Comparison of ENCODE assay signal across 34 mouse cellular contexts in genomic region chr11:22995461-22995860, GRCm38 (mm10).
"Had no signal": no experiment of that assay in that cellular context is flagged by ENCODE, and none has a peak within 500 bp of the region (broad histone marks: within the 10 kb centered on the region; RNA-seq: fewer than 3 reads in every experiment).

No protein-coding gene starts in this region.

- H3K4me3 ChIP-seq: heart, embryonic 10.5 days; heart, embryonic 12.5 days; heart, embryonic 13.5 days; heart, embryonic 15.5 days; hindbrain, embryonic 10.5 days; hindbrain, embryonic 12.5 days; hindbrain, embryonic 13.5 days; hindbrain, embryonic 15.5 days; intestine, embryonic 15.5 days; kidney, embryonic 15.5 days; layer of hippocampus, adult 2 months had no signal

- H3K4me2 ChIP-seq: heart, embryonic 12.5 days; heart, embryonic 13.5 days; heart, embryonic 15.5 days; hindbrain, embryonic 12.5 days; hindbrain, embryonic 13.5 days; hindbrain, embryonic 14.5 days; hindbrain, embryonic 15.5 days; intestine, embryonic 15.5 days; kidney, embryonic 15.5 days had no signal

- H3K9me3 ChIP-seq: heart, embryonic 10.5 days; heart, embryonic 12.5 days; heart, embryonic 13.5 days; heart, embryonic 15.5 days; hindbrain, embryonic 10.5 days; hindbrain, embryonic 12.5 days; hindbrain, embryonic 13.5 days; hindbrain, embryonic 15.5 days; intestine, embryonic 15.5 days; kidney, embryonic 15.5 days had no signal

- DNase-seq: heart, postnatal 10 days; heart, postnatal 14 days; heart, postnatal 36 days; heart, postnatal 4 days; kidney, adult 11 months; kidney, adult 18-20 months; kidney, adult 2 months; kidney, adult 8-10 months; kidney, adult 9 months; kidney, postnatal 10 days; kidney, postnatal 14 days; kidney, postnatal 25 days; kidney, postnatal 36 days; kidney, postnatal 4 days; layer of hippocampus, adult 9-11 months; layer of hippocampus, postnatal 36 days had no signal

- H3K27ac ChIP-seq: heart, embryonic 10.5 days; heart, embryonic 13.5 days; heart, embryonic 15.5 days; hindbrain, embryonic 10.5 days; hindbrain, embryonic 12.5 days; hindbrain, embryonic 13.5 days; hindbrain, embryonic 14.5 days; hindbrain, embryonic 15.5 days; hindbrain, postnatal 0 days; intestine, embryonic 15.5 days; kidney, embryonic 15.5 days; kidney, postnatal 0 days; layer of hippocampus, adult 2 months had no signal

- H3K27me3 ChIP-seq: heart, embryonic 12.5 days; heart, embryonic 13.5 days; heart, embryonic 15.5 days; hindbrain, embryonic 12.5 days; hindbrain, embryonic 13.5 days; hindbrain, embryonic 15.5 days; intestine, embryonic 15.5 days; kidney, embryonic 15.5 days had no signal

- H3K9ac ChIP-seq: heart, embryonic 12.5 days; heart, embryonic 13.5 days; heart, embryonic 15.5 days; hindbrain, embryonic 12.5 days; hindbrain, embryonic 13.5 days; hindbrain, embryonic 14.5 days; hindbrain, embryonic 15.5 days; intestine, embryonic 15.5 days; kidney, embryonic 15.5 days had no signal

- ATAC-seq: hindbrain, embryonic 16.5 days; hindbrain, postnatal 0 days; inflammation-experienced regulatory T-cells, adult 6 months; intestine, embryonic 15.5 days; intestine, embryonic 16.5 days; intestine, postnatal 0 days had no signal
